Mouse (Mus musculus): ENCODE results near the gene Tmem167b.

Gene Tmem167b

DNA sequence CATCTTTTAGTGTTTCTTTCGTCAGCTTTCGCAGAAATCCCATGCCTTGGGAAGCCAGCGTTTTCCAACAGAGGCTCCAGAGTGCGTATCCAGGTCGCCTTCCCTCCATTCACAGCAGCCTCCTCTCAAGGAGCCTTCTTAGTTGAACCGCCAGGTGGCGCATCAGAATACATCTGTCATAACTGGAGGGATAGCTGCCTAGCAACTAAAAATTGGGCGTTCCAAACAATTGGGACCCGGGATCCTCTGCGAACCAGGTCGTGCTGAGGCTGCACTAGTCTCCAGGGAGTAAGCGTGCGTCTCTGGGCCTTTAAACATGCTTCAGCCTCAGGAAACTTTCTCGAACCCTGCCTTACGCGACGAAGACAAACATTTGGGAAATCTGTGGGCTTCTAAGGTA lies 25.0 kb downstream of the Tmem167b start:
- peak; percentile 85 for DNase-seq (ENCODE audit: low spot score)

- DNase-seq (ENCODE audit: low spot score): peak; percentile 90
These were observed 25.6 kb downstream of the Tmem167b start, which contains the start of gene 5330417C22Rik for GRCm38 (mm10) chr3:108536517-108537260. TSS of gene 5330417C22Rik (minus strand) at chr3:108536536.

GRCm38 (mm10) chr3:108535896-108536516 lies 26.3 kb downstream of the Tmem167b start:
- no peak for DNase-seq (ENCODE audit: low spot score)

DNA sequence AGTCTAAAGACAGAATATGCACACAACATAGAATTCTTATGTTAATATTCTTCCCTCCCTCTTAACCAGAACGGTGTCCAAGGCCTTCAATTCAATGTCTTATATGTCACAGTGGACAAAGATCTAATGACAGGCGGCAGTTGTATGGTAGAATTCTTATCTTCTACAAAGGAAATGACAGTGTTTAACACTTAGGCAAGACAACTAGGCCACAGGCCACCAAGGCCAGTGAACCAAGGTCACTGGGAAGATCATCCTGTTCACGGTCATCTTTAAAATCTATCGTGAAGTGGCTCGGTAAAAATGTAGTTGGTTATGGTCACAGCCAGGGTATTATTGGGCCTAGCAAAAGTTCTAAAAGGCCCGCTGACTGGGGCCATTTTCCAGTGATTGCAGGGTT lies 28.3 kb downstream of the Tmem167b start, which contains the start of gene 1700013F07Rik:
Gene 1700013F07Rik (plus strand): TSS at position 200 of the 400 bp plus-strand sequence.
- DNase-seq (ENCODE audit: low spot score): no peak

GRCm38 (mm10) chr3:108533114-108533885 lies 29.0 kb downstream of the Tmem167b start:
- no peak for DNase-seq (ENCODE audit: low spot score)

- no peak for DNase-seq (ENCODE audit: low spot score)
These were observed 33.8 kb downstream of the Tmem167b start for GRCm38 (mm10) chr3:108528489-108528888.

- DNase-seq (ENCODE audit: low spot score): no peak
These were observed 38.9 kb downstream of the Tmem167b start for GRCm38 (mm10) chr3:108523415-108523814.

DNA sequence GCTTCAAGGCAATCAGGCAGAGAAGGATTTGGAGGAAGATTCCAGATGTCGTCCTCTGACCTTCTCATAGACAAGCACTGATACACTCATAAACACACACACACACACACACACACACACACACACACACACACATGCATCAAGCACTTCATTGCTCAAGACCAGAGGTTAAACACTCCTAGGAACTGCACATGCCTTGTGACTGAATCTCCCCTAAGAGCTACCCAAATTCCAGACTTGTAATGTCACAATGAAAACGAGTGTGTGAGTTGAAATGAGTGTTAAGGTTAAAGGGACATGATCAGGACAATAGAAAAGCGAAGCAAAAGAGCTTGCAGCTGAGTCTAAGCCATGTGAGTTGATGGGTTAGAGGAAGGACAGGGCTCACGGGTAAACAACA lies 44.0 kb downstream of the Tmem167b start:
- DNase-seq (ENCODE audit: low spot score): no peak

DNA sequence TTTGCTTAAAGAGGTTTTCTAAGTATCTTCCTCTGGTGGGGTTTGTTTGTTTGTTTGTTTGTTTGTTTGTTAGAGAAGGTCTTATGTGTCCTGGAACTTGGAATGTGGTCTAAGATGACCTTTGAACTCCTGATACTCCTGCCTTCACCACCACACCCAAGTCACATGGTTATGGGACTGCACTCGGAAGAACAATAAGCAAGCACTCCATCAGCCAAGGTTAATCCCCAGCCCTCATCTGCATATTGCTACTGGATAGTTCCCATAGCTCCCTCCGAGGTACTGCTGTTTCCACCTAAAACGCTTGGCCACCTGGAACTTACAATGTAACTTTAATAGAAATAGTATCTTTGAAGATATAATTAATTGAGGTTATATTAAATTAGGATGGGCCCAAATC lies 48.8 kb downstream of the Tmem167b start:
- DNase-seq (ENCODE audit: low spot score): no peak

DNA sequence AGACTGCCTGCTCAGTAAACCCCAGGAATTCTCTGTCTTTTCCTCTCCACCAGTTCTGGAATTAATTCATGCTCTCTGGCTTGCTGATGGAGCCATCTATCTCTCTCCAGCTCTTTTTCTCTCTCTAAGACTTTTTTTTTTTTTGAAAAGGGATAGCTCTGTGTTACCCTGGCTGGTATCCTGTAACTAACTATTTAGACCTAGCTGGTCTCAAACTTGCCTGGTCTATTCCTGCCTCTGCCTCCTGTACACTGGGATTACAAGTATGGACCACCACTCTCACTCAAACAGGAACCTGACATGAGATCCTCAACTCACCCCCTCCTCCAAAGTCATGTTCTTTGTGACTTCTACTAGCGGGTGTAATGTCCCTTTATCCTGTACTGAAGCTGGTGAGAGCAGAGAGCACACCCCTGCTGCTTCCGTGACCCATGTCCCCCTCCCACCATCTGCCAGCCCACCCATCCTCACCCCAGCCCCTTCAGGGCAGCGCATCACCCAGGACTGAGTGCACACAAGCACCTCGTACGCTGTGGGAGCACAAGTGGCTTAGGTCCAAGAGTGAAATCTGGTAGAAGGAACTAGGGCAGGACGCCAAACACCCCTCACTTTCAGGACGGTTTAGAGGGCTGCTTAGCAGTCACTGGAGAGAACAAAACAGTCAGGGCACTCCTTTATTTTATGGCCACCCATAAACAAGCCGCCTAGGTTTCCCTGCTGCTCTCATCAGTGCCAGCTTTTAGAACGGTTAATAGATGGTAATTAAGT lies 51.4 kb downstream of the Tmem167b start:
- no peak for DNase-seq (ENCODE audit: low spot score)

GRCm38 (mm10) chr3:108510156-108510555 lies 52.1 kb downstream of the Tmem167b start:
- no peak for DNase-seq (ENCODE audit: low spot score)

DNA sequence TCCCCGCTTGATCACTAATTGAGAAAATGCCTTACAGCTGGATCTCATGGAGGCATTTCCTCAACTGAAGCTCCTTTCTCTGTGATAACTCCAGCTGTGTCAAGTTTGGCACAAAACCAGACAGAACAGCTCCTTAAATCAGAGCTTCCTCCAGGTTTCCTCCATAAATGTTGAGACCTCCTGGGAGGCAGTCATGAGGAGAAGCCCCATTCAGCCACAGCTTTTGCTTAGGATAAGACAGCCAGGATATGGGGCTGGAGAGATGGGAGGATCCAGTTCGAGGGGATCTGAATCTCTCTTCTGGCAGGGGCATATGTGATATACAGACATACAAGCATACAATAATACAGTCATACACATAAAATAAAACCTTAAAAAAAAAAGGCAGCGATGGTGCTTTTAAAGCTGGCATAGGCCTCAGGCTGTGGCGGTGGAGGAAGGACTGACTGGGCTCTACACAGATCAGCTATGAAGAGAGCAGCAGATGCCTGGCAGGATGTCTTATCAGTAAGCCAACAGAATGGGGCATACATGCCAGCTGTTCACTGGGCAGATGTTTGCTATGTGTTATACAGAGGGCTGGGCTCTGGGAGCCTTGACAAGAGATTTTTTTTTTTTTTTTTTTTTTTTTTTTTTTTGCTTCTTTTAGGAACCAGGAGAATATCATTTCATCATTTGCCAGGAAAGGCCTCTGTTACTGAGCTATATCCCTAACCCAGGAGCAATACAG lies 53.4 kb downstream of the Tmem167b start:
- DNase-seq (ENCODE audit: low spot score): no peak
